Mouse (Mus musculus): ENCODE measurements around the gene Rps27l. TPM values are rescaled to one million over a fixed set of nuclear protein-coding genes. Genes with fewer than 3 reads are reported as not detected.

The Rps27l gene
- polyA plus RNA-seq, 1 experiment from 2014 or later, result 628 TPM

DNA sequence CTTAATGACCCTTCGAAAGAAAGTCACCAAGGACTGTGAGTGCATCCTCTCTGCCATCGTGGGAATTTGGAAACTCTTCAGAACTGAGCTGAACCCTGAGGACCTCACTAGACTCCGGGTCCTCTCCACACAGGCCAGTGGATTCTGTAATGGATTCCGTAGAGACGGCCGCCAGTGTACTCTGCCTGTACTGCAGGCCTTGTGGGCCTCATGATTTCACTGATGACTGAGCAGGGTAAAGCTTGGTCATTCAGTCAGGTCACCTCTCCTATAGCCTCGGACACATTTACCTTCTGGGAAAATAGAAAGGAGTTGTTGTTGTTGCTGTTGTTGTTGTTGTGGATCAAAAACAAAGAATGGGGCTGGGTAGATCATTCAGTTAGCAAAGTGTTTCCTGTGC, 36.2 kb downstream of the Rps27l start:
- Histone ChIP-seq H3K4me3 (ENCODE audit: low read depth, low read length) (no peak overlapping the region), H3K9me3 (replicated peaks; ENCODE audit: control insufficient read depth, low read length) (no peaks in the 10 kb centered on the region), H3K27ac (ENCODE audit: low read depth, low read length) (no peak overlapping the region), H3K36me3 (ENCODE audit: control insufficient read depth, insufficient read depth, low read length) (no peaks in the 10 kb centered on the region), H3K27me3 (ENCODE audit: control insufficient read depth, insufficient read depth, low read length) (no peaks in the 10 kb centered on the region), H3K9ac (ENCODE audit: low read depth, low read length) (no peak overlapping the region), H3K4me2 (no peak overlapping the region), H3K4me1 (ENCODE audit: control insufficient read depth, insufficient read depth, low read length) (no peaks in the 10 kb centered on the region)
- WGBS (ENCODE audit: insufficient replicate concordance), result 77% methylated on average over 7 of the region's 7 CpGs
- ATAC-seq (replicated peaks; ENCODE audit: insufficient number of reproducible peaks, low FRiP score, low TSS enrichment), result no peak

DNA sequence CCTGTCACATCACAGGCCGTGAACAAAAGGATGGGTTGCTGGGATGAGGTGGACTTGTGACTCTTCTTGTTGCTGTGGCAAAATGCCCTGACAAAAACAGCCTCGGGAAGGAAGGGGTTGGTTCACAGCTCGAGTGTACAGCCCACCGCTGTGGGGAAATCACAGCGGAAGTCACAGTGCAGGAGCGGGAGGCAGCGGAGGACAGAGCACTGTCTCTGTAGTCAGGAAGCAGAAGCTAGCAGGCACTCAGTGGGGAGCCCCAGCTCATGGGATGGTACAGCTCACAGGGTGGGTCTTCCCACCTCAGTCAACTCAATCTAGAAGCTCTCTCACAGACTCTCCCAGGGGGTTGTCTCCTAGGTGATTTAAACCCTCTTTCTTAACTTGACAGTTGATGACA, 39.5 kb downstream of the Rps27l start:
- whole genome bisulfite sequencing (ENCODE audit: insufficient replicate concordance), result 71% methylated on average over 7 of the region's 7 CpGs
- no peak overlapping the region for H3K27ac ChIP-seq (ENCODE audit: low read depth, low read length)
- peaks cover 13% of the 10 kb centered on the region for H3K4me1 ChIP-seq (ENCODE audit: control insufficient read depth, insufficient read depth, low read length)
- no peak overlapping the region for H3K4me2 ChIP-seq
- no peak overlapping the region for H3K9ac ChIP-seq (ENCODE audit: low read depth, low read length)
- no peak overlapping the region for H3K4me3 ChIP-seq (ENCODE audit: low read depth, low read length)
- no peaks in the 10 kb centered on the region for H3K9me3 ChIP-seq (replicated peaks; ENCODE audit: control insufficient read depth, low read length)
- no peaks in the 10 kb centered on the region for H3K27me3 ChIP-seq (ENCODE audit: control insufficient read depth, insufficient read depth, low read length)
- H3K36me3 ChIP-seq (ENCODE audit: control insufficient read depth, insufficient read depth, low read length), result no peaks in the 10 kb centered on the region
- ATAC-seq (replicated peaks; ENCODE audit: insufficient number of reproducible peaks, low FRiP score, low TSS enrichment), result no peak

DNA sequence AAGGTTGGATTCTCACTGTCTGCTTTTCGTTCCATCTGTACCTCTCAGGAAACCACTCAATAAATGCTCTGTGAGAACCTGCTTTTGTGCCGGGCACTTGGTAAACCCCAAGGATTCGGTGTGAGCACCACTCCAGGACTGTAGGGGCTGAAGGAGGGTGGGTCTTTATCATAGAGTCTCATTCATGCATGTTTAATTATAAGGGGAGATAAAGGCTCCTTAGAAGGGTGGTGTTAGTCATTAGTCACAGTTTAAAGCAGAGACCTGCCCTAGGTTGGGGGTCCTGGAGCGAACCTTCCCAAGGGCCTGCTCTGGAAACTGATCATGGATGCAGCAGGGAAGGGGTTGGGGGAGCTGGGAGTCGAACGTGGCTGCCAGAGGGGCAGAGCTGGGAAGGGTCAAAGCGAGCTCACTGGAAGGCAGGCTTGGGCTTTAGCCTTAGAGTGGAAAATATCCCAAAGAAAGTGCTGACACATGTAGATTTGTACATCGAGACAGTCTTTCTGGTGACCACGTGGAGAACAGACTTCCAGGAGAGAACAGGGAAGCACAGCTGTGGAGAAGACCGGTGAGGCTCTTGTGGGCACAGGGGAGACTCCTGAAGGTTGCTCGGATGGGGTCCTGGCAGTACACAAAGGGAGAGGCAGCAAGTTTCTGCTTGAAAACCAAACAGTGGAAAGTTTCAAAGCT, 42.5 kb downstream of the Rps27l start:
- no peak for ATAC-seq (replicated peaks; ENCODE audit: insufficient number of reproducible peaks, low FRiP score, low TSS enrichment)
- Histone ChIP-seq H3K9me3 (replicated peaks; ENCODE audit: control insufficient read depth, low read length) (no peaks in the 10 kb centered on the region), H3K9ac (ENCODE audit: low read depth, low read length) (no peak overlapping the region), H3K27me3 (ENCODE audit: control insufficient read depth, insufficient read depth, low read length) (no peaks in the 10 kb centered on the region), H3K4me1 (ENCODE audit: control insufficient read depth, insufficient read depth, low read length) (peaks cover 21% of the 10 kb centered on the region), H3K27ac (ENCODE audit: low read depth, low read length) (peak overlapping the region; percentile 35; the same call in 1 of the 2 replicates), H3K4me2 (no peak overlapping the region), H3K36me3 (ENCODE audit: control insufficient read depth, insufficient read depth, low read length) (no peaks in the 10 kb centered on the region), H3K4me3 (ENCODE audit: low read depth, low read length) (no peak overlapping the region)
- 55% methylated on average over 11 of the region's 11 CpGs for WGBS (ENCODE audit: insufficient replicate concordance)

DNA sequence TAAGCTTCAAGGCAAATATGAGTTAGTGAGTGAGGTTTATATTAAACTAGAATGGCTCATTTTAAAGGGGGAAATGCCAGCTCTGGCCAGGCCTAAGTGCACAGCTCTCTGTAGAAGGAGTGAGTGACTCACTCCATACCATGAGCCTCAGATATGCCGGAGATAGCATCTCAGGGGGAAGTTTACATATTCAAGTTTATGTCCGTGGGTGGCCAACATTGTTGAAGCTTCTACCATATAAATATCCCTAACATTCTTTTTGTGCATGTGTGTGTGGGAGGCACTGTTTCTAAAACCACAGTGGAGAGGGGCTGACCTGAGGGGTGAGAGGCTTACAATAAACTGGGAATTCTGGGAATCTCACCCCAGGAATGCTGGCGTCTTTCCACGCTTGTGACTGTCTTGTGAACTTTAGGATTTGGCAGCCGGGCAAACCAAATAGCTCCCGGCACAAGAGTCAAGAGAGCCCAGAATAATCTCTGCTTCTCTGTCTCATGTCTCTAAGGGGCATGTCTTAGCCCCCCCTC, 43.1 kb downstream of the Rps27l start:
- Histone ChIP-seq H3K36me3 (ENCODE audit: control insufficient read depth, insufficient read depth, low read length) (no peaks in the 10 kb centered on the region), H3K9me3 (replicated peaks; ENCODE audit: control insufficient read depth, low read length) (no peaks in the 10 kb centered on the region), H3K27me3 (ENCODE audit: control insufficient read depth, insufficient read depth, low read length) (no peaks in the 10 kb centered on the region), H3K4me3 (ENCODE audit: low read depth, low read length) (no peak overlapping the region), H3K4me2 (no peak overlapping the region), H3K27ac (ENCODE audit: low read depth, low read length) (peak overlapping the region; percentile 46; the same call in 1 of the 2 replicates), H3K9ac (ENCODE audit: low read depth, low read length) (no peak overlapping the region), H3K4me1 (ENCODE audit: control insufficient read depth, insufficient read depth, low read length) (peaks cover 21% of the 10 kb centered on the region)
- ATAC-seq (replicated peaks; ENCODE audit: insufficient number of reproducible peaks, low FRiP score, low TSS enrichment), result no peak
- 22% methylated on average over 6 of the region's 6 CpGs for WGBS (ENCODE audit: insufficient replicate concordance)

DNA sequence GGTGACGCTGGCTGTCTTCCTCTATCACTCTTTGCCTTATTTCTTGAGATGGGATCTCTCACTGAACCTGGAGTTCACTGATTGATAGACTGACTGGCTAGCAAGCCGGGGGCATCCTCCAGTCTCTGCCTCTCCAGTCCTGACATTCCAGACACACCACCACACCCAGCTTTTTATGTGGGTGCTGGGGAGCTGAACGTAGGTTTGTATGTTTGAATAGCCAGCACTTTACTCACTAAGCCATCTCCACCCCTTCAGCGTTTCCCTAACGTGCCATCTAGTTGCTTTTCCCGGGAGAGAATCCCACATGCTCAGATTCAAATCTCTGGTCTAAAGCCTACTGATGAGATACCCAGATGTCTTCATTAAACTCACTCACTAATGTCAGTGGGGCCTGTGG, 43.7 kb downstream of the Rps27l start:
- no peak overlapping the region for H3K9ac ChIP-seq (ENCODE audit: low read depth, low read length)
- H3K4me2 ChIP-seq, result no peak overlapping the region
- H3K4me3 ChIP-seq (ENCODE audit: low read depth, low read length), result no peak overlapping the region
- no peaks in the 10 kb centered on the region for H3K9me3 ChIP-seq (replicated peaks; ENCODE audit: control insufficient read depth, low read length)
- H3K27ac ChIP-seq (ENCODE audit: low read depth, low read length), result no peak overlapping the region
- no peaks in the 10 kb centered on the region for H3K27me3 ChIP-seq (ENCODE audit: control insufficient read depth, insufficient read depth, low read length)
- WGBS (ENCODE audit: insufficient replicate concordance), result 71% methylated on average over 6 of the region's 6 CpGs
- no peaks in the 10 kb centered on the region for H3K36me3 ChIP-seq (ENCODE audit: control insufficient read depth, insufficient read depth, low read length)
- ATAC-seq (replicated peaks; ENCODE audit: insufficient number of reproducible peaks, low FRiP score, low TSS enrichment), result no peak
- H3K4me1 ChIP-seq (ENCODE audit: control insufficient read depth, insufficient read depth, low read length), result peaks cover 21% of the 10 kb centered on the region

DNA sequence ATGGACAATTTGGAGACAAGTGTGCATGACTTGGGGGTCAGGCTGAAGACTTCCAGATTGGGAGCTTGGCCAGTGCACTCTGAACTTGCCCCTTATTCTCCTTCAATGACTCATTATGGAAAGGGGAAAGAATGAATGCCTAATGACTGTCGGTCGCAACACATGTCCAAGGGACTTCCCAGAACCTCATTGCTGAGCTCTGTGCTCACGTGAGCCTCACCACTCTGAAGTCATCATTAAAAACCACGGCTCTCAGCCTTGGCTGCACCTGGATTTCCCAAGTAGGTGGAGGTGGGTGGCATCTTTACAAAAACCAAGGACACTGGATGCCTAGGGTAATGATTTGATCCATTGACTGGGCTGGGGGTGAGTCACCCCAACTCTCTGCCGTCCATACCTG, 44.2 kb downstream of the Rps27l start:
- H3K27ac ChIP-seq (ENCODE audit: low read depth, low read length), result no peak overlapping the region
- H3K27me3 ChIP-seq (ENCODE audit: control insufficient read depth, insufficient read depth, low read length), result no peaks in the 10 kb centered on the region
- 82% methylated on average over 5 of the region's 5 CpGs for WGBS (ENCODE audit: insufficient replicate concordance)
- no peak overlapping the region for H3K9ac ChIP-seq (ENCODE audit: low read depth, low read length)
- H3K4me1 ChIP-seq (ENCODE audit: control insufficient read depth, insufficient read depth, low read length), result peaks cover 21% of the 10 kb centered on the region
- H3K36me3 ChIP-seq (ENCODE audit: control insufficient read depth, insufficient read depth, low read length), result no peaks in the 10 kb centered on the region
- H3K9me3 ChIP-seq (replicated peaks; ENCODE audit: control insufficient read depth, low read length), result no peaks in the 10 kb centered on the region
- H3K4me2 ChIP-seq, result no peak overlapping the region
- H3K4me3 ChIP-seq (ENCODE audit: low read depth, low read length), result no peak overlapping the region
- ATAC-seq (replicated peaks; ENCODE audit: insufficient number of reproducible peaks, low FRiP score, low TSS enrichment), result no peak

DNA sequence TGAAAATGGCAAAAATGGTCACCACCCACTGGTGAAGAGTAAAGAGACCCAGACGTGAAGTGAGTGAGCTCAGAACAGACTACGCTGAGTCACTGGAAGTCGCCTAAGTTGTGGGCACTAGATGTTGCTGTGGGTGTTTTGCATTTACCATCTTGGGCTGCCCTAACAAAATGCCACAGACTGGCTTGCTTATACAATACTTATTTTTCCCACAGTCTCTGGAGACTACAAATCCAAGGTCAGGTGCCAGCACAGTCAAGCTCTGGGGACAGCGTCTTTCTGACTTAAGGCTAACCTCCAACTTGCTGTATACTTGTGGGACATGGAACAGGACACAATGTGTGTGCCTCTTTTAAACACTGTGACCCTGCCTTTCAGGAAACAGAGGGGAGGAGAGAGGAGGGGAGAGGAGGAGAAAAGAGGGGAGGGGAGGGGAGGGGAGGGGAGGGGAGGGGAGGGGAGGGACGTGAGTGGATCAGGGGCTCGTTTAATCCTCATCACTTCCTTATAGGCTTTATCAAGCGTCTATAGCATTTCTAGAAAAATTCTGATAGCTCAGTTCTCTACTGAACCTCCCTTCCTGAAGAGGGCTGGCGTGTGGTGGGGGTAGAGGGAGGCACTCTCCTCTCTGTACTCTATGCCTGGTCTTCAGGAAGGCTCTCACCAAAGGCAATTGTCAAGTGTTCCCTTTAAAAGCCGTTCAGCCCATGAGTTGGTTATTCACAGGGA, 45.3 kb downstream of the Rps27l start:
- H3K4me2 ChIP-seq, result no peak overlapping the region; the same call in 1 of the 2 replicates
- no peak; the same call in 1 of the 2 replicates for ATAC-seq (replicated peaks; ENCODE audit: insufficient number of reproducible peaks, low FRiP score, low TSS enrichment)
- H3K9ac ChIP-seq (ENCODE audit: low read depth, low read length), result no peak overlapping the region

DNA sequence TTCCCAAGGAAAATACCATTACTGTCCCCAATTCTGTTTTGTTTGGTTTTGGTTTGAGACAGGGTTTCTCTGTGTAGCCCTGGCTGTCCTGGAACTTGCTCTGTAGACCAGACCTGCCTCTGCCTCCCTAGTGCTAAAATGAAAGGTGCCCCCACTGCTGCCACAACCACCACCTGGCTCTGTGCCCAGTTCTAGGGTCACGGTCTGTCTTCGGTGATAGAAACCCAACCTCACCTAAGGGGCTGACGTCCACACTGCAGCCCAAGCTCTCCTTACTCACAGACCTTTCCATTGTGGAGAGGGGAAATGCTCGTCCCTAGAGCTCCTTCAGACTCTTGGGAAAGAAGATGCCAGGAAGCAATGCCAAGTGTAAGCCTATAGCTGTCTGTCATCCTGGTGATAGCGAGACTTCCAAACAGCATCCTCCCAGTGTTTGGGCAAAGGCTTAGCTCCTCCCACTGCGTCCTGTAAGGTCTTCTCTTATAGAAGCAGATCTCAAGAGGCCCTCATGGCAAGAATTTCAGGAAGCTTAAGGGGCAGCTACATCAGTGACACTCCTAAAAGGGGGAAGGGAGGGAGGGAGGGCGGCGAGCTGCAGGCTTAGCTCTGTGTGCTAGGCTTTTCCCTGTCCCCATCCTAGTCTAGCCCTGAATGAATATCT, 46.0 kb downstream of the Rps27l start:
- WGBS (ENCODE audit: insufficient replicate concordance), result 38% methylated on average over 8 of the region's 8 CpGs
- Histone ChIP-seq H3K9me3 (replicated peaks; ENCODE audit: control insufficient read depth, low read length) (no peaks in the 10 kb centered on the region), H3K36me3 (ENCODE audit: control insufficient read depth, insufficient read depth, low read length) (no peaks in the 10 kb centered on the region), H3K4me3 (ENCODE audit: low read depth, low read length) (no peak overlapping the region), H3K4me1 (ENCODE audit: control insufficient read depth, insufficient read depth, low read length) (peaks cover 21% of the 10 kb centered on the region), H3K9ac (ENCODE audit: low read depth, low read length) (no peak overlapping the region), H3K4me2 (peak overlapping the region; percentile 23), H3K27ac (ENCODE audit: low read depth, low read length) (no peak overlapping the region), H3K27me3 (ENCODE audit: control insufficient read depth, insufficient read depth, low read length) (no peaks in the 10 kb centered on the region)
- 0 out of 2 replicates have a peak, but pooled peaks have one; percentile 49 for ATAC-seq (replicated peaks; ENCODE audit: insufficient number of reproducible peaks, low FRiP score, low TSS enrichment)

More for the DNA sequence above, 45.3 kb downstream of the Rps27l start:
- Histone ChIP-seq H3K36me3 (ENCODE audit: control insufficient read depth, insufficient read depth, low read length) (no peaks in the 10 kb centered on the region), H3K4me3 (ENCODE audit: low read depth, low read length) (no peak overlapping the region), H3K9me3 (replicated peaks; ENCODE audit: control insufficient read depth, low read length) (no peaks in the 10 kb centered on the region), H3K4me1 (ENCODE audit: control insufficient read depth, insufficient read depth, low read length) (peaks cover 21% of the 10 kb centered on the region), H3K27me3 (ENCODE audit: control insufficient read depth, insufficient read depth, low read length) (no peaks in the 10 kb centered on the region), H3K27ac (ENCODE audit: low read depth, low read length) (no peak overlapping the region)
- WGBS (ENCODE audit: insufficient replicate concordance), result 59% methylated on average over 9 of the region's 9 CpGs
